Mouse (Mus musculus): Measurements from ENCODE around the gene Atg13. TPM values are rescaled to one million over a fixed set of nuclear protein-coding genes. Genes with fewer than 3 reads are reported as not detected.

Atg13 gene
- total and polyA plus RNA-seq, 2 experiments from 2014 or later, result 28.9 to 29.8 TPM

- H3K27me3 ChIP-seq (ENCODE audit: insufficient read depth, low read length), result no peaks in the 10 kb centered on the region
- no peaks in the 10 kb centered on the region for H3K9me3 ChIP-seq (ENCODE audit: low read length)
- no peak for TF ChIP-seq CTCF (IDR thresholded peaks at IDR 0.05; ENCODE audit: low read depth)
- no peaks in the 10 kb centered on the region for H3K4me1 ChIP-seq (ENCODE audit: insufficient read depth)
- H3K9ac ChIP-seq, result no peak overlapping the region
- no peak for DNase-seq
- H3K27ac ChIP-seq (ENCODE audit: low read depth, low read length), result no peak overlapping the region
- H3K36me3 ChIP-seq (ENCODE audit: insufficient read depth), result peaks cover 9% of the 10 kb centered on the region
- ATAC-seq, result no peak
- 84% methylated on average over 6 of the region's 6 CpGs for WGBS
- H3K4me3 ChIP-seq (ENCODE audit: low read depth, low read length), result no peak overlapping the region
- H3K4me2 ChIP-seq (ENCODE audit: low read depth), result no peak overlapping the region
These were observed 71.4 kb downstream of the Atg13 start for GRCm38 (mm10) chr2:91638931-91639330.

- no peak overlapping the region for H3K4me2 ChIP-seq (ENCODE audit: low read depth)
- no peak for TF ChIP-seq CTCF (IDR thresholded peaks at IDR 0.05; ENCODE audit: low read depth)
- H3K9me3 ChIP-seq (ENCODE audit: low read length), result no peaks in the 10 kb centered on the region
- DNase-seq (no peak), ATAC-seq (no peak)
- H3K36me3 ChIP-seq (ENCODE audit: insufficient read depth), result no peaks in the 10 kb centered on the region
- no peaks in the 10 kb centered on the region for H3K4me1 ChIP-seq (ENCODE audit: insufficient read depth)
- H3K27ac ChIP-seq (ENCODE audit: low read depth, low read length), result no peak overlapping the region
- WGBS, result 82% methylated on average over 5 of the region's 5 CpGs
- H3K4me3 ChIP-seq (ENCODE audit: low read depth, low read length), result no peak overlapping the region
- no peaks in the 10 kb centered on the region for H3K27me3 ChIP-seq (ENCODE audit: insufficient read depth, low read length)
- no peak overlapping the region for H3K9ac ChIP-seq
These were observed 73.5 kb downstream of the Atg13 start for GRCm38 (mm10) chr2:91636727-91637338.

- TF ChIP-seq CTCF (IDR thresholded peaks at IDR 0.05; ENCODE audit: low read depth), result no peak
- ATAC-seq, result no peak
- H3K27me3 ChIP-seq (ENCODE audit: insufficient read depth, low read length), result no peaks in the 10 kb centered on the region
- no peak within 1 kb of the TSS for H3K4me3 ChIP-seq (ENCODE audit: low read depth, low read length)
- DNase-seq, result no peak
- no peaks in the 10 kb centered on the region for H3K36me3 ChIP-seq (ENCODE audit: insufficient read depth)
- H3K9me3 ChIP-seq (ENCODE audit: low read length), result no peaks in the 10 kb centered on the region
- no peaks in the 10 kb centered on the region for H3K4me1 ChIP-seq (ENCODE audit: insufficient read depth)
- H3K9ac ChIP-seq, result no peak within 1 kb of the TSS
- no peak within 1 kb of the TSS for H3K27ac ChIP-seq (ENCODE audit: low read depth, low read length)
- no peak within 1 kb of the TSS for H3K4me2 ChIP-seq (ENCODE audit: low read depth)
- 90% methylated on average over 8 of the region's 8 CpGs for WGBS
These were observed 74.1 kb downstream of the Atg13 start, which contains the start of gene F2 for GRCm38 (mm10) chr2:91636229-91636628. Gene F2 (minus strand): TSS chr2:91636414.

GRCm38 (mm10) chr2:91635486-91635885 is 74.9 kb downstream of the Atg13 start:
- H3K9ac ChIP-seq, result no peak overlapping the region
- H3K4me1 ChIP-seq (ENCODE audit: insufficient read depth), result no peaks in the 10 kb centered on the region
- H3K9me3 ChIP-seq (ENCODE audit: low read length), result no peaks in the 10 kb centered on the region
- H3K27me3 ChIP-seq (ENCODE audit: insufficient read depth, low read length), result no peaks in the 10 kb centered on the region
- no peak for DNase-seq
- H3K27ac ChIP-seq (ENCODE audit: low read depth, low read length), result no peak overlapping the region
- no peak for TF ChIP-seq CTCF (IDR thresholded peaks at IDR 0.05; ENCODE audit: low read depth)
- H3K36me3 ChIP-seq (ENCODE audit: insufficient read depth), result no peaks in the 10 kb centered on the region
- no peak overlapping the region for H3K4me3 ChIP-seq (ENCODE audit: low read depth, low read length)
- ATAC-seq, result no peak
- 89% methylated on average over 11 of the region's 11 CpGs for WGBS
- no peak overlapping the region for H3K4me2 ChIP-seq (ENCODE audit: low read depth)

GRCm38 (mm10) chr2:91634841-91635240 is 75.5 kb downstream of the Atg13 start:
- no peak for DNase-seq
- 78% methylated on average over 9 of the region's 9 CpGs for WGBS
- Histone ChIP-seq H3K27ac (ENCODE audit: low read depth, low read length) (no peak overlapping the region), H3K27me3 (ENCODE audit: insufficient read depth, low read length) (no peaks in the 10 kb centered on the region), H3K9me3 (ENCODE audit: low read length) (no peaks in the 10 kb centered on the region), H3K9ac (no peak overlapping the region), H3K4me3 (ENCODE audit: low read depth, low read length) (no peak overlapping the region), H3K4me2 (ENCODE audit: low read depth) (no peak overlapping the region), H3K36me3 (ENCODE audit: insufficient read depth) (no peaks in the 10 kb centered on the region), H3K4me1 (ENCODE audit: insufficient read depth) (no peaks in the 10 kb centered on the region)
- no peak for TF ChIP-seq CTCF (IDR thresholded peaks at IDR 0.05; ENCODE audit: low read depth)
- ATAC-seq, result no peak

GRCm38 (mm10) chr2:91633334-91633977 is 76.9 kb downstream of the Atg13 start:
- H3K4me1 ChIP-seq (ENCODE audit: insufficient read depth), result no peaks in the 10 kb centered on the region
- DNase-seq, result no peak
- no peak overlapping the region for H3K4me3 ChIP-seq (ENCODE audit: low read depth, low read length)
- no peaks in the 10 kb centered on the region for H3K36me3 ChIP-seq (ENCODE audit: insufficient read depth)
- no peak overlapping the region for H3K4me2 ChIP-seq (ENCODE audit: low read depth)
- TF ChIP-seq CTCF (IDR thresholded peaks at IDR 0.05; ENCODE audit: low read depth), result no peak
- WGBS, result 83% methylated on average over 12 of the region's 12 CpGs
- no peak overlapping the region for H3K9ac ChIP-seq
- ATAC-seq, result no peak
- H3K27ac ChIP-seq (ENCODE audit: low read depth, low read length), result no peak overlapping the region
- H3K27me3 ChIP-seq (ENCODE audit: insufficient read depth, low read length), result no peaks in the 10 kb centered on the region
- H3K9me3 ChIP-seq (ENCODE audit: low read length), result no peaks in the 10 kb centered on the region

GRCm38 (mm10) chr2:91632316-91632715 is 78.1 kb downstream of the Atg13 start:
- H3K4me1 ChIP-seq (ENCODE audit: insufficient read depth), result no peaks in the 10 kb centered on the region
- 88% methylated on average over 5 of the region's 5 CpGs for WGBS
- TF ChIP-seq CTCF (IDR thresholded peaks at IDR 0.05; ENCODE audit: low read depth), result no peak
- no peaks in the 10 kb centered on the region for H3K27me3 ChIP-seq (ENCODE audit: insufficient read depth, low read length)
- H3K4me3 ChIP-seq (ENCODE audit: low read depth, low read length), result no peak overlapping the region
- ATAC-seq, result no peak
- no peak overlapping the region for H3K4me2 ChIP-seq (ENCODE audit: low read depth)
- H3K9me3 ChIP-seq (ENCODE audit: low read length), result no peaks in the 10 kb centered on the region
- no peak overlapping the region for H3K9ac ChIP-seq
- no peak overlapping the region for H3K27ac ChIP-seq (ENCODE audit: low read depth, low read length)
- H3K36me3 ChIP-seq (ENCODE audit: insufficient read depth), result no peaks in the 10 kb centered on the region
- DNase-seq, result no peak

Measured in forebrain, postnatal 0 days (tissue).